Mouse (Mus musculus) T-helper 17 cell (primary cell): Measurements from ENCODE around the gene Retreg2.

ENCODE experiments used
- in situ Hi-C, 2 experiments: fragments of 300-600 bp; cut with MboI, MseI; formaldehyde crosslinking; loops; 1 replicate in 1 of 2; 2 replicates in 1 of 2; pipeline ENCODE4 v1.15.1; 2025; ENCODE audit warnings: high pct_unique_total_duplicates in 2 of 2

The Retreg2 gene

DNA sequence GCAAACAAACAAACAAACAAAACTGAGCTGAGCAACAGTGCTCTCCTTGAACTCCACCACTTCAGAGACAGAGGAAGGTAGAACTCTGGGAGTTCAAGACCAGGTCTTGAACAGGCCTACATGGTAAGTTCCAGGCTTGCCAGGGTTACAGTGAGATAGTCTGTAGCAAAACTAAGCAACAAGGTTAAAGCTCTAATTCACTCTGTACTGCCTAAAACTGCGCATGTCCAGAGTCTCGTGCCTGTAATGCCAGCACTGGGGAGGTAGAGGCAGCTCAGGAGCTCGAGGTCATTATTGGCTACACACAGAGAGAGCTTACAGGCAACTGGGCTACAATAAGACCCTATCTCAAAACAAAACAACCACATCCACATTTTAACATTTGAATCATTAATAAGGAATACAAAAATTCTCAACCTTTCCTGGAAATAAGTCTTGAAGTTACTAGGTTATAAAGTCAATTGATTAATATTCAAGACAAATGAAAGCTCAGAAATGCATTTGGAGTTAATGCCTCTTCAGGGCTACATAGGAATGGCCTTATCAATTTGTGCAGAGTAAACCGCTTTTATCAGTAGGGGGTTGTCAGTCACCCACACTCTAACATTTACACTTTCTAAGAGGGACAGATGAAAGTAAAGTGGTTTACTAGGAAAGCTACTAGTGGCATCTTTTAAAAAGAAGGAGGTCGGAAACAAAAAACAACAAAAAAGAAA is 17.1 kb downstream of the Retreg2 start:
- in situ Hi-C loops: loop anchor here in 1 of 2 experiments (10.0 kb wide), 1 partner anchor 1245 kb away; no protein-coding TSS in a partner anchor

DNA sequence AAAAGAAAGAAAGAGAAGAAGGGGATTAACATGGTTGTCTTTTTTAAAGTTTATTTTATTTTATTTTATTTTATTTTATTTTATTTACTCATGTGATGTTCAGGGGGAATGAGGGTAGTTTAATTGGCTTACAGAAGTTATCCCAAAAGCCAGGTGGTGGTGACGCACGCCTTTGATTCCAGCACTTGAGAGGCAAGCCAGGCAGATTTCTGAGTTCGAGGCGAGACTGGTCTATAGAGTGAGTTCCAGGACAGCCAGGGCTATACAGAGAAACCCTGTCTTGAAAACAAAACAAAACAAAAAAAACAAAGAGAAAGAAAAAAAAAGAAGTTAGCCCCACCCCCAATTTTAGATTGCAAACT is 17.7 kb downstream of the Retreg2 start:
- in situ Hi-C loops: no loop called here

DNA sequence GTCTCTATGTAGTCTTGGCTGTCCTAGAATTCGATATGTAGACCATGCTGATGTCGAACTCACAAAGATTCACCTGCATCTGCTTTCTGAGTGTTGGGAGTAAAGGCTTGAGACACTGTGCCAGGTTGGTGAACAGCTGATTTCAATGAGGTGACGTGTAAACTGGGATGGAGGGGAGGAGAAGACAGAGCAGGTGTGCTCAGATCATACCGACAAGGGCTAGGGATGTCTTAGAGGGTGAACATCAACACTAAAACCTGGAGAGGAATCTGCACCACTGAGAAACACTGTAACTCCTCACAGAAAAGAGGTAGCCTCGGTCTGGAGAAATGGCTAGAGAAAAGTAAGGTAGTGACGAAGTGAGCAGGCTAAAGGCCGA is 25.5 kb downstream of the Retreg2 start:
- in situ Hi-C loops: no loop called here

DNA sequence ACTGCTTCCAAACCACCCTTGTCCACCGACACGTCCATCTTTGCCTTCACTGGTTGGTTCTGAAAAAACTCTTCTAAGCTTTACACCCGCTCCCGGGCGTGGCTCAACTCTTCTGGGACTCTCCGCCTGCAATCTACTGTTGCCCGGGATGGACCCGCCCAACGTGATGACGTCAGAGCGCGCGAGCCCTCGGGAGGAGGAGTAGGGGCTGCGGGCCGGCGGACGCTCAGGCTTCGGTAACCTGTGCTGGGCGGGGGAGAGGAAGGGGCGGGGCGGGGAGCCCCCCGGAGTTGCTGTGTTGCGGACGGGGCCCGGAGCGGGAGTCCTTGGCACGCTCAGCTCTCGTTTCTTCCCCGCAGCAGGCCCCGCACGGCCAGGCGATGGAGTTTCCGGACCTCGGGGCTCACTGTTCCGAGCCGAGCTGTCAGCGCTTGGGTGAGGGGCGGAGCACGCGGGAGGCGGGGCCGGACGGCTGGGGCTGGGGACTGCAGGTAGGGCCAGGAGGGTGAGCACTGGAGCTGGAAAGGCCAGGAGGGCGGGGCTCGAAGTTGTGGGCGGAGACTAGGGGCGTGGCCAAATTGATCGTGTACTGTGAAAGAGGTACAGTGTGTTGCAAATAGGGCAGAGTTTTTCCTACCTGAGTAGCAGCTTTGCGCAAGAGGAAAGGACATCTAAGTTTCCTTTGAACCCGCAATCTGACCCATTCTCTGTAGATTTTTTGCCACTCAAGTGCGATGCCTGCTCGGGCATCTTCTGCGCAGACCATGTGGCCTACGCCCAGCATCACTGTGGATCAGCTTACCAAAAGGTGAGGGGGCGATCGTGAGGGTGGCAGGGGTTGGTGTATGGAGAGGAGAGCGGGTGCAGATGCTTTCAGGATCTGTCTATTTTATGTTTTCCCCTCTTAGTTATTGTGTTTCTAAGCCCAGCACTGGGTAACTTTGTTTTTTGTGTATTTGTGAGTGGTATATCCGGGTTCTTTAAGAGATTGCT is 26.2 kb downstream of the Retreg2 start, which contains the start of gene Zfand2b:
Zfand2b (plus strand) TSS at position 175 of the 993 bp plus-strand sequence.
- in situ Hi-C loops: no loop called here

DNA sequence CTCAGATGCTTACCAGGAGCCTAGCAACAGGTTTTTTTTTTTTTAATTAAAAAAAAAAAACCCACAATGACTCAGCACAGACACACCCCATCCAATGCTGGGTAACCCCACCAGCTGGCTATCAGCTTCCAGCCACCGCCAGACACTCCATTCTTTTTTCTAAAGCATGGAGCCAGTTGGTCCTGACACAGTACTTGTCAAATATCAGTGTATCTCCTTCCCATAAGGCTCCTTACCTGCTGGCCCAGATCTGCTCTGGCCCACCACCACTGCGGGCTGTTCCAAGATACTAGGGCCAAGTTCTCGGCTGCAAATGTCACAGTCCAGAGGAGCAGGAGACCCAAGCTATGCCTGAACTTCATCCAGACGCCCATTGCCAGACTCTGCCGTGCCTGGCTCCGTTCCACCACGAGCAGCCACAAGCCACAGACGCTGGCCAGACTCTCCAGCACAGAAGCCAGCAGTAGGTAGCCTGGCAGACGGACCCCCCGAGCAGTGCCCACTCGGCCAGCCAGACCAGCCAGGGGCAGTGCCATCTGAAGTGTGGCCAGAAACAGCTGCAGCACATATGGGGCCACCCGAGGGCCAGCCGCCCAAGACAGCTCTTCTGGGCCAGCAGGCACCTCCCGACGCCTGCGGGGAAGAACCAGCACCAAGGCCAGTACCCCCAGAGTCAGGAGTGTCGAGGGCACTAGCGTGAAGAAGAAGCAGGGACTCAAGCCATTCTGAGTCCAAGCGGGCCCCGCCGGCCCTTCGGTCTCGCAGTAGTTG is 36.9 kb downstream of the Retreg2 start:
- in situ Hi-C loops: loop anchor here in 1 of 2 experiments (10.0 kb wide), 1 partner anchor 125 kb away; no protein-coding TSS in a partner anchor

DNA sequence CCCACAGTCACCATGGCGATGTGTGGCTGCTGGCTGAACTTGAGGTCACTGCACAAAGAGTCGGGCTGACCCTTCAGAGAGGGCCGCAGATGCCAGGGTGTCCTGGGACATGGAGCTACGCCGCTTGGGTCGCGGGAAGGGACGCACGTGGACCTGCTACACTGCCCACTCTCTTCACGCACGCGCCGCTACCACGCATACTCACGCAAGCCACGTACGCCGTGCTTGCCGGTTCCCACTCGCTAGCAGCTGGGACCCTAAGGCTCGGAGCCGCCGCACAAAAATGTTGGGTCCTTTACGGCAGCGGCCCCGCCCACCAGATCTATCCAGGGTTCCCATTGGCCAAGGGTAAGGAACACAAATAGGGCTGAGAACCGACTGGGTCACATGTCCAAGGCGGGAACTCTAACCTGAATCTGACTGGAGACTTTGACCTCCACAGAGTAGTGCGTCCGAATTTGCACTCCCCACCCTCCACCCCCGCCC is 37.6 kb downstream of the Retreg2 start, which contains the start of gene Abcb6:
Abcb6 (minus strand) TSS at position 288 of the 486 bp plus-strand sequence.
- in situ Hi-C loops: no loop called here

DNA sequence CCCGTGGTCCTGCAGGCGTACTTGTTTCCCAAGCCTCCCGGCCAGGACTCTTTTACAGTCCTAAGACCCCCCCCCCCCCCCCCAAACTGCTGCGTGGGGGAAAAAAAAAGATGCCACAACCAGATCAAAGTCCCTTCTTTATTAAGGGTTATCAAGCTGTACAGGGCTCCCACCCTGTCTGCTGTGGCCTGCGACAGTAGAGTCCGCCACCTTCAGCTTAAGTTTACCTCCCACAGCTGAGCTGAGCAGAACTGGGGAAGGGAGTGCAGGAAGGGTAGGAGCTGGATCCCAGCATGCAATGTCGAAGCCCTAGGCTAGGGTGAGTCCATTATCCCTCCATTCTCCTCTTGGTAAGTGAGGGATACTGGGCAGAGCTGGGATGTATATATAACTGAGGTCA is 38.2 kb downstream of the Retreg2 start:
- in situ Hi-C loops: no loop called here

DNA sequence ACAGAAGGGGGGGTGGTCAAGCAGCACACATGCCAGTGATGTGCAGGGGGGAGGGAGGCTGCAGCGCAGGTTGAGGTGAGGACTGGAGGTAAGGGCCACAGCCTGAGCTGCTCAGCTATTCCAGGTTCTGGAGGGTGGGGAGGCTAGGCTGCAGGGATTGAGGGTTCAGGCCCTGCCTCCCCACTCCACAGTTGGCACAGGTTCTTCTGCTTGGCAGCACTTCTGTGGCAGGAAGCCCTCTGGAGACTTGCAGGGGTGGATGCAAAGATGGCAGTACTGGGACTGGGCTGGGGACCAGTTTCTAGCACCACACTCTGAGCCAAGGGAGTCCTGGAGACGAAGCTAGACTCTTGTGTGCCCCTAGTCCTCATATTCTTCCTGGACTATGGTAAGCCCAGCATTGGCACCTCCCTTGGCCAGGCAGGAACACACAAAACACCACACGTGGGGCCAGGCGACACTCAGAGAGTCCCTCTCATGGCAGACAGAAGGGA is 38.8 kb downstream of the Retreg2 start:
- in situ Hi-C loops: no loop called here

DNA sequence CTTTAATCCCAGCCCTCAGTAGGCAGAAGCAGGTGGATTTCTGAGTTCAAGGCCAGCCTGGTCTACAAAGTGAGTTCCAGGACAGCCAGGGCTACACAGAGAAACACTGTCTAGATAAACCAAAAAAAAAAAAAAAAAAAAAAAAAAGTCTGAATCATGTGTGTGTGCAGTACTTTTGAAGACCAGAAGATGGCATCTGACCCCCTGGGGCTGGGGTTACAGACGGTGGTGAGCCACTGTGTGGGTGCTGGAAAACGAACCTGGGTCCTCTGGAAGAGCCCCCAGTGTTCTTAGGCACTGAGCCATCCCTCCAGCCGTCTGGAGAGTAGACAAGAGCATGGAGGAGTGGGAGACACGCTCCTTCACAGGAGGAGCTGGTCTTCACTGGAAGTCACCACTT is 39.6 kb downstream of the Retreg2 start:
- in situ Hi-C loops: no loop called here

DNA sequence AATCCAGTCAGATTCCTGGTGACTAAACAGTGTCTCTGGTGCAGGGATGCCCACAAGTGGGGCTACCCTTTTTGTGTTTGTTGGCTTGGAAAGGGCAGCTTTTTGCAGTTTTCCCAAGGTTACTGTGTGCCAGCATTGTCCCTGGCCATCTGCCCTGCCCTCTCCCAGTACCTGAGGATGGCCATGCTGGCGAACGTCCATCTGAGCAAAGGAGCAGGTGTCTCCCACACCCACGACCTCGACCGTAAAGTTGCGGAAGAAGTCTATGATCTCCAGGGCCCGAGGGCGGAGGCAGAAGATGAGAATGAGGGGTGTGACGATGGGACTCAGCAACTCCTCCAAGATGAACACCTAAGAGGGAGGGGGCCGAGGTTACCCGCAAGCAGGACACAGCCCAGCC is 42.9 kb downstream of the Retreg2 start:
- in situ Hi-C loops: loop anchor here in 1 of 2 experiments (5.0 kb wide), 1 partner anchor 58 kb away; the partner anchor contains the start of gene Nhej1

DNA sequence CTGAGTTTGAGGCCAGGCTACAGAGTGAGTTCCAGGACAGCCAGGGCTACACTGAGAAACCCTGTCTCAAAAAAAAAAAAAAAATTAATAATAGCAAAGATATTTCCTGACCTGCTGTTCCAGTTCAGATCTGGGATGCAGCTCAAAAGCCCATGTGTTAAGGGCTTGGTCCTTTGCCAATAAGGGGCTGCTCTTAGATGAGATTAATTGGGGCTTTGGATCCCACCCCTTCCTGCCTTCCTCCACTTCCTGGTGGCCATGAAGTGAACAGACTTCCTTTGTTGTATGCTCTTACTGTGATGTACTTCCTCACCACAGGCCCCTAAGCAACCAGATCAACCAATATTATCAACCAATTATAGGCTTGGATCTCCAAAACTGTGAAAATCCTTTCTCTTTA is 44.5 kb downstream of the Retreg2 start:
- in situ Hi-C loops: loop anchor here in 1 of 2 experiments (5.0 kb wide), 1 partner anchor 60 kb away; the partner anchor contains the start of gene Nhej1

DNA sequence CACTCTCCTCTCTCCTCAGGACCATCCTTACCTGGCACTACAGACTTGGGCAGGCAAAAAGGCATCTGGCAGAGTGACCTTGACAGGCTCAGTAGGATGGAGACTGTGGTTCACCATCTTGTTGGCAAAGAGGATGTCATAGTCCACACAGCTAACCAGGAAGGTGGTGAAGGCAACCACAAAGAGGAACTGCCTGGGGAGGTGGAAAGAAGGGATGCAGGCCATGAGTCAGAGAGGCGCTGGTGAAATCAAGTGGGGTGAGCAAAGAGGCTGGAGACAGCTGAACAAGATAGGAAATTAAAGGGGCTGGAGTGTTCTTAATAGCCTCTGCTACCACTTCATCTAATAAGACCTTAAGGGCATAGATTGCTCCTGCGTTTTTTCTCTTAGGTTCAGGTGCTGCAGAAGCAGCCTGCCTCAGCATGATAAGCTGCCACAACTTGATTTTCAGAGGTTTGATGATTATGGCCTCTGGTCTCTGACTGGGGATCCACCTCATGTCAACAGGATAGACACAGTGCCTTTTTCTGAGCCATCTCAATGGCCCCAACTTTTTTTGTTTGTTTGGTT is 45.4 kb downstream of the Retreg2 start:
- in situ Hi-C loops: loop anchor here in 1 of 2 experiments (5.0 kb wide), 1 partner anchor 61 kb away; the partner anchor contains the start of gene Nhej1

DNA sequence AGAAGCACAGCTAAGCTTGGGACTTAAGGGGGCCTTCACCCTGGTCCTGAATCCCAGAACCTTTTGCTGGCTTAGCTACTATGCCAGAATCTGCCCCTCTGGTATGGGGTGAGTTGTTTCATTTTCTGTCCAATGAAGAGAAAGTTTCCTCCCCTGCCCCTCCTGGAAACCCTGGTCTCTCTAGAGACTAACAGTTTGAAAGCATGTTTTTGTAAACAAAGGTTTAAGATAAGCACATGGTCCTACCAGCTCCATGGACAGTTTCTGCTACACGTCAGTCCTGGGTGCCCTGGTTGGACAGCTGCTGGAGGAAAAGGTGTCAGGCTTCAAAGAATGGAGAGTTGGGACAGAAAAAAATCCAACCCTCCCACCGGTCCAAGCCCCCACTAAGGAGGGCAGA is 48.0 kb downstream of the Retreg2 start:
- in situ Hi-C loops: loop anchor here in 1 of 2 experiments (10.0 kb wide), 1 partner anchor 136 kb away; no protein-coding TSS in a partner anchor

DNA sequence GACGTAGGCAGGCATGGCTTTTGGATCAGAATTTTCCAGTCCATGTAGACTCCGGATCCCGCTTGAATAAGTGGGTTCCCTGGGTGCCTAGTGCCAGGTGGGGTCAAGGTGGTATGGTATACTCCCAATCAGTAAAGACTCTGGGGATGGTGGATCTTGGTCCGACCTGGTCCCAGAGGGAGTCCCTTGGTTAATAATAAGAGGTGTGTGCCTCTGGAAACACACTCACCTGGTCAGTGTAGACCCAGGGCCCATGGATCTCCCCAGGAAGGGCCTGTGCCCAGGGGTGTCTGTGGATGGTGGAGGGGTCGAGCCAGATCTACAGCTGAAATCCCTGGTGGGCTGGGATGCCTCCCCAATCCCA is 48.7 kb downstream of the Retreg2 start:
- in situ Hi-C loops: loop anchor here in 1 of 2 experiments (10.0 kb wide), 1 partner anchor 136 kb away; no protein-coding TSS in a partner anchor

DNA sequence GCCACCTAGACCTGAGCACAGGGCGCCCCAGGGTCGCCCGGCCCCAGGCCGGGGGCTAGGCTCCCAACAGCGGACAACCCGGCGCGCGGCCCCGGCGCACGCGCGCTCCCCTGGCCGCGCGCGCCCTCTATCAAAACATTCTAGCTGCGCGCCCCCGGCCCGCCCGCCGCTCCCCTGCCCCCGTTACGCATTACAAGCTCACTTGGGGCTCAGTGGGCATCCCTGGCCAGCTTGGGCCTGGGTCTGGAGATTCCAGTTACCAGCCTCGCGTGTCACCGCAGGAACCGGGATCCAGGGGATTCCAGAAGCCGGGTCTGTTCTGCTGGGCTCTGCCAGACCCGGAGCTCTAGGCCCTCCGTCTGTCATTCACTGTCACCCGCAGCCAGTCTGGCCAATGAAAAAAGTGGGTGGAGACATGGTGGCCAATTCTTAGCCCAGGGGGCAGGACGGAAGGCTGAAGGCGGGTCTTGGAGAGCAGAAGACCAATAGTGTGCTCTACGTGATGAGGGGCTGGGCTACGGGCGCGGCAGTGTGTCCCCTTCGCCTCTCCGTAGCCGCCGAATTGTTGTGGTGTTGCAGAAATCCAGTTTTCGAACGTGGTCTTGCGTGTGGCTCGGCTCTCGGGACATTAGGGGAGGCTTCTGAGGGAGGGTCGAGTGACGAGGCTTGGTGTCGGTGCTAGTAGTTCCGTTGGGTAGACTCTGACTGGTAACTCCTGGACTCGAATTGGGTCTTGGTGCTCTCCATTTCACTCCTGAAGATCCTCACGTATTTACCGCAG is 49.2 kb downstream of the Retreg2 start, which contains the start of the genes Ankzf1 and Atg9a:
Ankzf1 (plus strand) TSS at position 530 of the 781 bp plus-strand sequence.
Atg9a (minus strand) TSS at position 575 of the 781 bp plus-strand sequence.
- in situ Hi-C loops: loop anchor here in 1 of 2 experiments (10.0 kb wide), 1 partner anchor 137 kb away; no protein-coding TSS in a partner anchor

DNA sequence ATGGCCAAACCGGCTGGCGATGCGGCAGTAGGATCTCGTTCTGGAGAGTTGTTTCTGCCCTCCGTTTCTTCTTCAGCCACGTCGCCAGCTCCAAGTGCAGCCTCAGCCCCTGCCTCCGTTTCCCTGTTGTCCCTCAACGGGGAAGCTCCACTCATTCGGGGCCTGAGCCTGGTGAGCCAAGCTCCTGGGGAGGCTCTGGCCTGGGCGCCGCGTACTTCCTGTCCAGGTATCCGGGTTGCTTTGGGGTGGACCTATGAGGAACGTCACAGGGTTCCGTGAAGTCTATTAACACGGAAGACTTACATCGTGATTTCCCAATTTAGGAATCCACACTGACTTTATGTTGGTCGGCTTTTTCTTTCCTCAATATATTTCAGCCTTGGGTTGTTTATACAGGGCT is 49.9 kb downstream of the Retreg2 start:
- in situ Hi-C loops: loop anchor here in 1 of 2 experiments (10.0 kb wide), 1 partner anchor 138 kb away; no protein-coding TSS in a partner anchor
